Mouse (Mus musculus) heart, postnatal 0 days (tissue): Measurements from ENCODE around the gene Gm10837. TPM values are rescaled to one million over a fixed set of nuclear protein-coding genes. Genes with fewer than 3 reads are reported as not detected.

ENCODE experiments used
- ATAC-seq: fragments of 200-750 bp; cut with Nextera tagmentation; 2 replicates; pipeline ENCODE4 v1.8.0; 2017; ENCODE audit warnings: low read depth, moderate number of reproducible peaks, moderate library complexity; ENCODE audit not compliant: insufficient read depth
- DNase-seq: peaks from one replicate; pipeline ENCODE4 v3.0.0-alpha.2; 2016; ENCODE audit warnings: low spot score
- H3K27ac ChIP-seq: fragments of 300-500 bp; sonication (generic); 2 replicates; pipeline ENCODE4 v1.5.1; 2014; ENCODE audit warnings: low read depth, mild to moderate bottlenecking
- H3K27me3 ChIP-seq: fragments of 300-500 bp; sonication (generic); 2 replicates; pipeline ENCODE4 v1.6.1; 2014; ENCODE audit warnings: low read length, mixed read lengths; ENCODE audit not compliant: control insufficient read depth, insufficient read depth
- H3K36me3 ChIP-seq: fragments of 300-500 bp; sonication (generic); replicated peaks from 2 replicates; pipeline ENCODE4 v1.6.1; 2014; ENCODE audit warnings: low read length, mixed read lengths; ENCODE audit not compliant: control insufficient read depth, insufficient read depth
- H3K4me1 ChIP-seq: fragments of 300-500 bp; sonication (generic); 2 replicates; pipeline ENCODE4 v1.6.1; 2014; ENCODE audit warnings: antibody characterized with exemption; ENCODE audit not compliant: control insufficient read depth, insufficient read depth
- H3K4me2 ChIP-seq: fragments of 300-500 bp; sonication (generic); 2 replicates; pipeline ENCODE4 v1.6.1; 2014; ENCODE audit warnings: low read depth, mild to moderate bottlenecking, low read length, moderate library complexity
- H3K4me3 ChIP-seq: fragments of 300-500 bp; sonication (generic); 2 replicates; pipeline ENCODE4 v1.5.1; 2014; ENCODE audit warnings: low read depth, low read length
- H3K9ac ChIP-seq: fragments of 300-500 bp; sonication (generic); replicated peaks from 2 replicates; pipeline ENCODE4 v1.6.1; 2014; ENCODE audit warnings: low read depth, low read length, mixed read lengths
- H3K9me3 ChIP-seq: fragments of 300-500 bp; sonication (generic); replicated peaks from 2 replicates; pipeline ENCODE4 v1.6.1; 2016; ENCODE audit warnings: low read length; ENCODE audit not compliant: control insufficient read depth
- CTCF ChIP-seq: IDR thresholded peaks from 2 replicates; pipeline ENCODE4 v1.5.1; 2016; ENCODE audit warnings: antibody characterized with exemption, control low read depth, low read depth
- EP300 ChIP-seq: IDR thresholded peaks from 2 replicates; pipeline ENCODE4 v1.6.1; 2016; ENCODE audit warnings: antibody characterized with exemption, low read depth
- WGBS: fragments of 180-500 bp; shearing (Covaris S2); extraction: QIAGEN DNeasy Blood & Tissue Kit; methylation state at CpG from one replicate; pipeline ENCODE4 v1.1.7; 2014; 5-methylcytosine and 5-hydroxymethylcytosine counted together
- polyA plus RNA-seq: library from polyadenylated mRNA; unstranded; fragments of >200 nt; fragmentation: Nextera tagmentation; extraction: Ambion mirVana; gene quantifications from 2 replicates; pipeline ENCODE4 v1.2.1, GENCODE M21; 2015
- total RNA-seq: library from RNA; depleted of rRNA; stranded (reverse); fragments of >200 nt; gene quantifications from 2 replicates; pipeline ENCODE4 v1.2.3, GENCODE M21; 2014; ENCODE audit warnings: low replicate concordance

Gene Gm10837
- total and polyA plus RNA-seq, 2 experiments from 2014 or later, result not detected

- Histone ChIP-seq H3K4me3 (no peak overlapping the region), H3K36me3 (no peaks in the 10 kb centered on the region), H3K27ac (no peak overlapping the region), H3K9ac (no peak overlapping the region), H3K27me3 (peaks cover 95% of the 10 kb centered on the region), H3K4me2 (no peak overlapping the region), H3K9me3 (no peaks in the 10 kb centered on the region), H3K4me1 (no peaks in the 10 kb centered on the region)
- TF ChIP-seq CTCF, result no peak
- no peak for TF ChIP-seq EP300
- ATAC-seq (no peak), DNase-seq (no peak)
- WGBS, result 4% methylated on average over 24 of the region's 24 CpGs
These were observed 5.4 kb upstream of the Gm10837 start for GRCm38 (mm10) chr14:122484844-122485551.

GRCm38 (mm10) chr14:122485635-122486181, 4.7 kb upstream of the Gm10837 start:
- WGBS, result 6% methylated on average over 12 of the region's 12 CpGs
- Histone ChIP-seq H3K27ac (no peak overlapping the region), H3K4me1 (no peaks in the 10 kb centered on the region), H3K27me3 (peaks cover 95% of the 10 kb centered on the region), H3K36me3 (no peaks in the 10 kb centered on the region), H3K4me2 (no peak overlapping the region), H3K4me3 (no peak overlapping the region), H3K9me3 (no peaks in the 10 kb centered on the region), H3K9ac (no peak overlapping the region)
- TF ChIP-seq EP300 (no peak), CTCF (no peak)
- DNase-seq, result no peak
- no peak for ATAC-seq

- Histone ChIP-seq H3K9me3 (no peaks in the 10 kb centered on the region), H3K9ac (no peak overlapping the region), H3K27ac (no peak overlapping the region), H3K4me2 (no peak overlapping the region), H3K4me1 (no peaks in the 10 kb centered on the region), H3K27me3 (peaks cover 95% of the 10 kb centered on the region), H3K4me3 (no peak overlapping the region), H3K36me3 (no peaks in the 10 kb centered on the region)
- ATAC-seq (no peak), DNase-seq (no peak)
- WGBS, result 7% methylated on average over 1 of the region's 1 CpGs
- TF ChIP-seq CTCF (no peak), EP300 (no peak)
These were observed 3.8 kb upstream of the Gm10837 start for GRCm38 (mm10) chr14:122486611-122487010.

- TF ChIP-seq CTCF, result no peak
- no peak for TF ChIP-seq EP300
- ATAC-seq (no peak), DNase-seq (no peak)
- WGBS, result 5% methylated on average over 5 of the region's 5 CpGs
- H3K4me3 ChIP-seq, result no peak overlapping the region
- no peaks in the 10 kb centered on the region for H3K36me3 ChIP-seq
- no peak overlapping the region for H3K27ac ChIP-seq
- no peaks in the 10 kb centered on the region for H3K9me3 ChIP-seq
- no peaks in the 10 kb centered on the region for H3K4me1 ChIP-seq
- H3K27me3 ChIP-seq, result peaks cover 91% of the 10 kb centered on the region
- H3K4me2 ChIP-seq, result no peak overlapping the region
- no peak overlapping the region for H3K9ac ChIP-seq
These were observed 3.0 kb upstream of the Gm10837 start for GRCm38 (mm10) chr14:122487366-122487765.

GRCm38 (mm10) chr14:122489041-122489440, 1.3 kb upstream of the Gm10837 start:
- under 1% methylated on average over 5 of the region's 5 CpGs for WGBS
- Histone ChIP-seq H3K4me1 (no peaks in the 10 kb centered on the region), H3K9me3 (0 out of 2 replicates have a peak, but pooled peaks cover 4% of the 10 kb centered on the region), H3K9ac (no peak overlapping the region), H3K27me3 (peaks cover 91% of the 10 kb centered on the region), H3K36me3 (no peaks in the 10 kb centered on the region), H3K4me2 (no peak overlapping the region), H3K4me3 (no peak overlapping the region), H3K27ac (no peak overlapping the region)
- no peak for DNase-seq
- no peak for ATAC-seq
- TF ChIP-seq EP300 (no peak), CTCF (no peak)
